Comparison of ENCODE assay signal across 8 mouse cellular contexts in genomic region chr4:41050726-41051675, GRCm38 (mm10). TPM values are rescaled to one million over a fixed set of nuclear protein-coding genes. Genes with fewer than 3 reads are reported as not detected.
A peak's percentile ranks its signal among the peaks of the same experiment; 100 is the strongest.
DNase-seq lines count a peak whose midpoint lies in the region; ATAC-seq lines count a peak whose summit lies in the region.

No protein-coding gene starts in this region.

- ATAC-seq in frontal cortex, adult (ENCODE audit: low TSS enrichment), result peak; percentile 95
- ATAC-seq in hindbrain, embryonic 12.5 days (ENCODE audit: low FRiP score), result 0 out of 2 replicates have a peak, but pooled peaks have one; percentile 50

- DNase-seq in MN1 (ENCODE audit: low spot score), result peak; percentile 83
- peak; percentile 85 for DNase-seq in cerebellum, adult 9-10 months
- DNase-seq in layer of hippocampus, postnatal 10 days (ENCODE audit: low spot score in 2 of 2), result peak; percentile 90 to 92
- peak; percentile 92 for DNase-seq in lung, postnatal 10 days
- peak; percentile 78 for DNase-seq in ovary, postnatal 36 days (ENCODE audit: low spot score)
- DNase-seq in thymus, postnatal 25 days, result peak; percentile 77

- 0 out of 2 replicates have a peak overlapping the region, but pooled peaks have one; percentile 14 for H3K4me3 ChIP-seq in hindbrain, embryonic 12.5 days

- no peaks in the 10 kb centered on the region for H3K9me3 ChIP-seq in hindbrain, embryonic 12.5 days (replicated peaks)

- H3K27ac ChIP-seq in hindbrain, embryonic 12.5 days, result no peak overlapping the region

- H3K4me2 ChIP-seq in hindbrain, embryonic 12.5 days (replicated peaks), result peak overlapping the region; percentile 46

- no peaks in the 10 kb centered on the region; the same call in 1 of the 2 replicates for H3K27me3 ChIP-seq in hindbrain, embryonic 12.5 days

- H3K36me3 ChIP-seq in hindbrain, embryonic 12.5 days, result no peaks in the 10 kb centered on the region

- 0 out of 2 replicates have a peak, but pooled peaks cover 4% of the 10 kb centered on the region for H3K4me1 ChIP-seq in hindbrain, embryonic 12.5 days

- H3K9ac ChIP-seq in hindbrain, embryonic 12.5 days, result peak overlapping the region; percentile 57

- 37% methylated on average over 16 of the region's 16 CpGs for WGBS in hindbrain, embryonic 12.5 days

RNA-seq across cellular contexts. Expression of gene Aqp7, which starts 3.1 kb away (rescaled TPM):
- polyA plus RNA-seq in hindbrain, embryonic 12.5 days (2016; fragmentation: Nextera tagmentation; extraction: Ambion mirVana), result not detected in 2 replicates
- under 1 TPM in 1 of 2 experiments, not detected in 1; 0.20 TPM for total RNA-seq in layer of hippocampus, postnatal 10 days (2021)

RNA-seq across cellular contexts. Expression of gene Aqp3, which starts 47.0 kb away (rescaled TPM):
- 0.77 and 0.97 TPM in 2 replicates for polyA plus RNA-seq in hindbrain, embryonic 12.5 days (2016; fragmentation: Nextera tagmentation; extraction: Ambion mirVana)
- under 1 TPM in 1 of 2 experiments, not detected in 1; 0.67 TPM for total RNA-seq in layer of hippocampus, postnatal 10 days (2021)
